Mouse (Mus musculus) frontal cortex, postnatal 10 days (tissue): Measurements from ENCODE around the gene St6galnac3.

Experiments
- DNase-seq, 2 experiments: peaks; one replicate each; pipeline ENCODE4 v3.0.0; 2022; ENCODE audit warnings: low spot score in 2 of 2, mixed read lengths in 1 of 2

Gene St6galnac3

DNA sequence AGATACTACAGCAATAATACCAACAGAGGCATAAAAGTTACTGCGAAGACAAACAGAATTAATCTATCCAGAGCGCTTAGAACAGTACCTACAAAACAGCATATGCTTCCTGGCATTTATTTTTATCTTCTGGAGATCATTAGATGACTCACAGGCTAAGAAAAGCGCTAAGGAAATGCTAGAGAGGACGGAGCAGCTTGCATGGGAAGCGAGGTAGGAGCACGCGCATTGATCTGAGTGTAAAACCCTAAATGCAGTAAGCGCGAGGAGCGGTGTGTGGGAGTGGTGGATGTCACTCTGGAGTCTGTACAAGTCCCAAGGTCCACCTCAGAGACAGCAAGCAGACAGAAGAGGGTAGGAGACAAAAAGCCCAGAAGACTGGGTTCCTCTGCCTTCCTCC lies 486.6 kb downstream of the St6galnac3 start:
- peak; percentile 45 to 49 for DNase-seq

DNA sequence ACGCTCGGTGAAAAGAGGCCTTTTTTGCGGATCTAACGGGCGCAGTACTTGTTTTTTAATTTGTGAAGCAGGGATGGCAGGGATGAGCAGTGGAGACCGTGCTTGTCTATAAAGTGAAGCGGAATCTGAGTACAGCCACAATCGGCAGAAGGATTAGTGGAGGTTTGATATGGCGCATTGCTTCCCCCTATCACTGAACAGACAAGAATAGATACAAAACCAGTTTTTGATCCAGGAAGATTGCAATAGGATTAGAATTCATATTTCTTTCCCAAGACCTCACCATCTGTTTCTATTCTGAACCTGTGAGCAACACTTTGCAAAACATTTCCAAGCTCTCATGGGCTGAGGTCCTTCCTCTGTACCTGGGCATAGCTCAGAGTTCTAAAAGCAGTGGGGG lies 488.7 kb downstream of the St6galnac3 start:
- no peak for DNase-seq

- no peak for DNase-seq
Observed at GRCm38 (mm10) chr3:153222611-153223402, 502.2 kb downstream of the St6galnac3 start.

- DNase-seq, result no peak
Observed at GRCm38 (mm10) chr3:153219391-153219790, 505.6 kb downstream of the St6galnac3 start.

- DNase-seq, result no peak
Observed at GRCm38 (mm10) chr3:153208186-153208585, 516.8 kb downstream of the St6galnac3 start.

DNA sequence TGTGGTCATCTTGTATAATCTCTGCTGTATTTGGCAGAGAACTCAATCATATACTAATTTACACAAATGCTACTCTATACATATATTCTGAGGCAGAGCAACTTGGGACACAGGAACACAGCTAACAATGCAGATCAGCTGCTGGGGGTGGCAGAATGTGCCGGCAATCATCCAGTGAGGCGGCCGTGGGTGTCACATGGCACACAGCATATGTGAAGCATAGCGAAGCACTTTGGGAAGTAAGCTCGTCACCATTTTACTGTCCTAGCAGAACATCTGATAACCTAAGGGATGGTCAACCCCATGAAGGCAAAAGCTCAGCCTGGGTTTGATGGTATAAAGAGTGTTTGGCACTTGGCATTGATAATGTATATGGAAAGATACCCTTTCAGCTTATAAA lies 520.9 kb downstream of the St6galnac3 start:
- DNase-seq, result peak in 1 of 2 experiments; percentile 28

- peak in 1 of 2 experiments; percentile 13 for DNase-seq
Observed at GRCm38 (mm10) chr3:153201835-153202234, 523.1 kb downstream of the St6galnac3 start.

DNA sequence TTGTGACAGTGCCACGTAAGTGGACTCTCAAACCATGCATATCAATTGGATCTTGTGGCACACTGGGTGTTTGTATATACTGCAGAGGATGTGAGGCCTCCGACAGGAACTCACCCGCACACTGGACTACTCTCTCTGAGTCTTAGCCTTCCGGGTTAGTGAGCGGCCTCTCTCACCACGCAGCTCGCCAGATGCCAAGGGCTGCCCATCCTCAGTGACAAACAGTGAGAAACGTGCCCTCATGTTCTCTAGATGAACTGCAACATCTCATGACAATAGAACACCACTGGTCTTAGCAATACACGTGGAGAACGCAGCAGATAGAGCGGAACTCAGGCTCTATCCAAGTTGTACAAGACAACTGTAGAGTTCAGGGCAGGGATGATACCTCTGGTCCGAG lies 524.2 kb downstream of the St6galnac3 start:
- no peak for DNase-seq

DNA sequence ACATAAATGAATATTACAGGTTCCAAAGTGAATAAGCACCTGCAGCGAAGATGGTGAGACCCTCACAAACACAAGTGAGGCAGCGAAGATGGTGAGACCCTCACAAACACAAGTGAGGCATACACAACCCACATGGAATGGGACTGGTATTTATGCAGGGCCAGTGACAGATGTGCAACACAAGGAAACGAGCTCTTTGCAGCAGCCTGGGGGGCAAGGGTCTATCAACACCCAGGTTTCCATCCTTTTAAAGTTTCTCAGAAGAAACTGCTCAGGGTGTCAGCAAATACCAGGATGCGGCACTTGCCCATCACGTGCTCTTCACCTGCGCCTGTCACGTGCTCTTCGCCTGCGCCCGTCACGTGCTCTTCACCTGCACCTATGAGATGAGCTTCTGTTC lies 524.9 kb downstream of the St6galnac3 start:
- no peak for DNase-seq

DNA sequence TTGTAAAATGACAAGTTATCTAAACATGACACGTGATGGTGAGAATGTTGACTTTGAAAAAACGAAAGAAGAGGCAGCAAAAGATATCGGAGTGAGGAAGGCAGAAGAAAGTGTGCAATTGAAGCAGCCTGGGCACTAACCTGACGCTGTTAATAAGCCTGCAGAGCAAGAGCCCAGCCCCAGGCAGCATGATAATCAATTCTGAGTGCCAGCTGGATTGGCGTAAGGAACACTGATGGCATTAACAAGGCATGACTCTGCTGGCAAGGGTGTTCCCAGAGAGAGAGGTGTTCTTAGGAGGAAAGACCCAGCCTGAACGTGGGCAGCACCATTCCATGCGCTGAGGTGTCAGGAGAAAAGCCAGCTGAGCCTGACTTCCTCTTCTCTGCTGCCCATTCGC lies 525.7 kb downstream of the St6galnac3 start:
- DNase-seq, result no peak

GRCm38 (mm10) chr3:153198514-153198913 lies 526.5 kb downstream of the St6galnac3 start:
- DNase-seq, result no peak

DNA sequence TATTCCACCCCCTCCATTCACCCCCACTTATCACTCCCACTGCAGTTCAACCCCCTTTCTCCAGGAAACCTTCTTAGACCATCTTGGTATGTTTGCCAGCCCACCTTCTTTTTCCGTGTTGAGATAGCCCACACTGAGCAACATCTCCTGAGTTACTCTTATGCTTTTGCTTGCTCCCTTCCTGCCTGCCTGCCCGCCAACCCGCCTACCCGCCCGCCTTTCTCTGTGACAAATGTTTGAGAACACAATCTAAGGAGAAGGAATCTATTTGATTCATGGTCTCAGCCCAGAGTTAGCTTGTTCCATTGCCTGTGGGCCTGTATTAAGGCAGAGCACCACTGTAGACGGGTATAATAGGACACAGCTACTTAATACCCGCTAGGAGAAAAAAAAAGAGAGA lies 531.9 kb downstream of the St6galnac3 start:
- DNase-seq, result no peak

DNA sequence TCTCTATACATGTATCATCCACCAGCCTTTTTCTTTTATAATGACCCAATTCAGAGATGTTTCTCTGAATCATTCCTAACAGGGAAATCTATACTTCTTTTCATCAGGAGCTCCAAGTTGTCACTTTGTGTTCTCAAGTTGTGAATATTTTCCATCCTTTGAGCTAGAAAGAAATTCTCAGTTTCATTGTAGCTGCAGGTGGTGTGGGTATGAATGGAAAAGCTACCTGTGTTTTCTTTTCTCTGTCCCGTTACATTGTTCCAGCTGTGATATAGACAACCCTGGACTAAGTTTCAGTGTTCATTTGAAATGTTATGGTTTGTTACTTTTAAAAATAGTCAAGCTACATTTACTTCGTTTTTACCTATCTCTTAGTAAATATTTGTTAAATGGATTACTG lies 534.2 kb downstream of the St6galnac3 start:
- DNase-seq, result no peak

DNA sequence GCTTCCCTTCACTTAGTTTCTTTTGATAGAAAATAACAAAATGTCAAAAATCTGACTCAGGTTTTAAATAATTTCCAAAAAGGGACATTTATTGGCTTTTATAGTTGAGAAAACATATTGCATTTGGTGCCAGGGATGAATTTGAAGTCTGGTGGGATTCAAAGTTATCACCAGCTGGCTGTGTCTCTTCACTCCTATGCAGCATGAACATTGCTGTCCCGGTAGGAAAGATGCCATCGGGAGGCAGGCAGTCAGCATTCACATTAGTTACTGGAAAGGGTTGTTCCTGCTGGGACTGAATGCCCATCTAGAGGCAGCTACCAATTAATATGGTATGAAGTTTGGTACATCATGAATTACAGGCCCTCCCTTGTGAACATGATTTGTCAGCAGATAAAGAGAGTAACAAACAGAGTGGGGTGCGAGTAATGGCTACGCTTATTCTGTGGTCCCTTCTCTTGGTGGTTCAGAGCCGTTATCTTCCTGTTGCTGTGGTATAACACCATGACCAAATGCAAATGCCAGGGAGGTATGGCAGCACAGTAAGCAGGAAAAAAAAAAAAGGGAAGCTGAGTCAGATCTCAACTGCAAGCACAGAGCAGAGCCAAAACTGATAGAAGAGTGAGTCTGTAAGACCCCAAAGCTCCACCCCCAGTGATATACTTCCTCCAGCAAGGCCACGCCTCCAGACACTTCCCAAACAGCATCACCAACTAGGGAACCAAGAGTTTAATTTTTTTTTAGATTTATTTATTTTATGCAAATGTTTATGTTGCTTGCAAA lies 535.1 kb downstream of the St6galnac3 start:
- DNase-seq, result no peak

GRCm38 (mm10) chr3:153188224-153188623 lies 536.8 kb downstream of the St6galnac3 start:
- DNase-seq, result no peak

DNA sequence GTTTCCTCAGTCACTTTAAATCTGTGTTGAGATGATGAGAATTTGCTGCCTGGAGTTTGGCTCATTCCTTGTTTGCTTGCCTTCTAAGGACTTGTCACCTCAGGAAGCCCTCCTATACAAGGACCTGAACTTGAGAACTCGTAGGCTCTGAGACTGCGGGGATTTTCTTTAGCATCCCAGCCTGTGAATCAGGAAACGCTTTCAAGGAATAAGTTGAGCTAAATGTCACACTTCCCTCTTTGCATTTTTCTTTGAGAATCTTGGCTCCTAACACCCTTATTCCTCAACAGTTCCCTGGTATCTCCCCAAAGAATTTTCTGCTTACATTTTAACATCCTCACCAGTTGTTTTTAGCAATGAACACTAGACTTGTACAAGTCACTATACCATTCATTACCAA lies 539.9 kb downstream of the St6galnac3 start:
- no peak for DNase-seq

GRCm38 (mm10) chr3:153181242-153181641 lies 543.7 kb downstream of the St6galnac3 start:
- no peak for DNase-seq

DNA sequence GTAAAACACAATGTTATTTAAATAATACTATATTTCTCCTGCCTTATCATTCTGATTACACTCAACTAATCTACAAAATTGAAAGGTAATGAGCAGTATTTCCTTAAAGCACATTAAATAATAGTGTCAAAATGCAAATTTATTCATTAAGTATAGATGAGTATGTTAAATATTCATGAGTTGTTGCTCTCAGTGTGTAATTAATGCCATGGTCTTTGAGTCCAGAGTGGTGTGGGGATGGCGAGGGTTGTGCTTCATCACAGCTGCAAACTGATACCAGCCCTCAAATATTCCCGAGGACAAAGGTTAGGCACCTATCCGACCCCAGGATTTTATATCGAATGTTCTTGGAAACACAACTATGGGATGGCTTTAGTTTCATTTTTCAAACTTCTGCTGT lies 548.2 kb downstream of the St6galnac3 start:
- DNase-seq, result no peak

DNA sequence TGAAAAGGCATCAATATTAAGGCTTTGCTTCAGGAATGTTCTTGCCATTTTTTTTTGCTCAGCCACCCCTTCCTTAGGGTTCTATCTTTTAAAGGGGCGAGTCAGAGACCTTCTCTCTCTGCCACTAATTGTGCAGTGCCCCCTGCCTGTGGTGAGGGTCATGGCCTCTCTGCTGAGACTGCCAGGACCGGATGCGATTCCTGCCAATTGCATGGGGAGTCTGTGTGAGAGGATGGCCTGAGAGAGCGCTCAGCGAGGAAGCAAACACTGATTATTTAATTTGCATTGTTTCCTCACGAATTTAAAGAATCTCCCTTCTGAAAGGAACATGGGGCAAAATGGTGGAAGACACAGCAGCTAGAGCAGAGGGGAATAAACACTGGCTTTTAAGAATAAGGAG lies 548.6 kb downstream of the St6galnac3 start:
- DNase-seq, result no peak

DNA sequence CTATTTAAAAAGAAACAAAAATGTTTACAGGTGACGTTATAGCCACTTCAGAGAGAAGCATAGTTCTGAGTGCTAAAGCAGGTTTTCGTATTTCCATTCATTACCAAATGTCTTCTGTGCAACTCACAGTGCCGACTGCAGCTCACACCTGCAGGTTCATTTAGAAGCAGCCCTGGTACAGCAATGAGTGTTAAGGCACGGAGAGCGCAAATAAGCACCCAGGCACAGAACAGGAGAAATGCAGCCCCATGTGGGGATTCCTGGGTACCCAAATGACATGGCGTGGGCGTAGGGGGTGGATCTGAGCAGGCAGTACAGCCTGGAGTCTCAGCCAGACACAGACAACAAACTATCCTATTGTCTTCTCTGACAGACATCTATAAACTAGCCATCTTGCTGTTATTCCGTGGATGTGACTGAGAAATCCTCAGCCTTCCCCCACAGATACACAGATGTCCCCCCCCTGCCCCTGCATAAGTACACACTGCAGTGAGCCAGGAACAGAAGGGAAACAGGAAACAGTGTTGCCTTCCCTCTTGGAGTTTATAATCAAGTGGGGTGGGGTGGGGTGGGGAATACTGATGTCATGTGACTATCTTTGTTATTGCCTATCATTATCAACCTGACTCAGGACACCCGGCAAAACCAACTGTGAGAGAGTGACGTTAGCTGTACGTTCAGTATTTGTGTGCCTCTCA lies 550.5 kb downstream of the St6galnac3 start:
- no peak for DNase-seq

GRCm38 (mm10) chr3:153173567-153173966 lies 551.4 kb downstream of the St6galnac3 start:
- no peak for DNase-seq

DNA sequence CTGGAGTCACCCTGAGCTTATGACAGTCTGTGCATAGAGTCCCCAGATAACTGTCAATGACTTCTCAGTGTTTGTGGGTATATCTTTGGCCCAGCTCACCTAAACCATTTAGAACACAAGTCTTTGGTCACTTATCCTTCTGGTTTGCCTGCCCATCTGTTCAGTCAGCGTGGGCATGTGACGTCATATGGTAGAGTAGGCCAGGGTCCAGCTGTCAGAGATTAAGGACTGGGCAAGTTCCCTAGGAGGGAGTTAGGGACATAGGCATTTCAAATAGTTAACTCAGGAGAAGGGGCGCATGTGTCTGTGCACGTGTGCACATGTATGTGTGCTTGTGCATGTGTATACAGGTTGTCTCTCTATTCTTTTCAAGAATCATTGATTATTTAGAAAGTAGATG lies 554.8 kb downstream of the St6galnac3 start:
- DNase-seq, result no peak
